Mouse (Mus musculus) forebrain, postnatal 0 days (tissue): ENCODE data around the gene Cyth2. TPM values are rescaled to one million over a fixed set of nuclear protein-coding genes. Genes with fewer than 3 reads are reported as not detected.

Experiments
- ATAC-seq: fragments of 200-750 bp; cut with Nextera tagmentation; 2 replicates; pipeline ENCODE4 v1.8.0; 2017; ENCODE audit warnings: mild to moderate bottlenecking, moderate library complexity
- DNase-seq: peaks from one replicate; pipeline ENCODE4 v3.0.0-alpha.2; 2015
- H3K27ac ChIP-seq: fragments of 300-500 bp; sonication (generic); 2 replicates; pipeline ENCODE4 v1.5.1; 2014; ENCODE audit warnings: low read depth, mild to moderate bottlenecking, antibody characterized with exemption, low read length, moderate library complexity, mixed read lengths
- H3K27me3 ChIP-seq: fragments of 300-500 bp; sonication (generic); 2 replicates; pipeline ENCODE4 v1.6.1; 2014; ENCODE audit warnings: mild to moderate bottlenecking, low read length, mixed read lengths; ENCODE audit not compliant: insufficient read depth
- H3K36me3 ChIP-seq: fragments of 300-500 bp; sonication (generic); 2 replicates; pipeline ENCODE4 v1.6.1; 2014; ENCODE audit warnings: mild to moderate bottlenecking, moderate library complexity; ENCODE audit not compliant: insufficient read depth
- H3K4me1 ChIP-seq: fragments of 300-500 bp; sonication (generic); 2 replicates; pipeline ENCODE4 v1.6.1; 2014; ENCODE audit warnings: antibody characterized with exemption; ENCODE audit not compliant: insufficient read depth
- H3K4me2 ChIP-seq: fragments of 300-500 bp; sonication (generic); 2 replicates; pipeline ENCODE4 v1.6.1; 2014; ENCODE audit warnings: low read depth, mild to moderate bottlenecking, moderate library complexity
- H3K4me3 ChIP-seq: fragments of 300-500 bp; sonication (generic); 2 replicates; pipeline ENCODE4 v1.5.1; 2014; ENCODE audit warnings: low read depth, low read length, mixed read lengths
- H3K9ac ChIP-seq: fragments of 300-500 bp; sonication (generic); 2 replicates; pipeline ENCODE4 v1.6.1; 2014; ENCODE audit warnings: mild to moderate bottlenecking
- H3K9me3 ChIP-seq: fragments of 300-500 bp; sonication (generic); 2 replicates; pipeline ENCODE4 v1.6.1; 2016; ENCODE audit warnings: low read length
- CTCF ChIP-seq: sonication (generic); IDR thresholded peaks from 2 replicates; pipeline ENCODE4 v1.5.1; 2016; ENCODE audit warnings: antibody characterized with exemption, control low read depth, low read depth
- WGBS: fragments of 180-500 bp; shearing (Covaris S2); extraction: QIAGEN DNeasy Blood & Tissue Kit; methylation state at CpG from one replicate; pipeline ENCODE4 v1.1.7; 2014; 5-methylcytosine and 5-hydroxymethylcytosine counted together
- polyA plus RNA-seq: library from polyadenylated mRNA; unstranded; fragments of >200 nt; fragmentation: Nextera tagmentation; extraction: Ambion mirVana; gene quantifications from 2 replicates; pipeline ENCODE4 v1.2.1, GENCODE M21; 2015
- total RNA-seq: library from RNA; depleted of rRNA; stranded (reverse); fragments of >200 nt; gene quantifications from 2 replicates; pipeline ENCODE4 v1.2.3, GENCODE M21; 2014

Cyth2 gene
- total and polyA plus RNA-seq, 2 experiments from 2014 or later: 253 to 282 TPM

- no peak for TF ChIP-seq CTCF
- Histone ChIP-seq H3K9me3 (no peaks in the 10 kb centered on the region), H3K4me3 (peak overlapping the region; percentile 93), H3K4me1 (peaks cover 12% of the 10 kb centered on the region), H3K9ac (peak overlapping the region; percentile 93), H3K27me3 (no peaks in the 10 kb centered on the region), H3K27ac (peak overlapping the region; percentile 98), H3K4me2 (peak overlapping the region; percentile 83), H3K36me3 (peaks cover 41% of the 10 kb centered on the region)
- ATAC-seq: peak; percentile 18
- WGBS: under 1% methylated on average over 14 of the region's 14 CpGs
- peak; percentile 78 for DNase-seq
These were observed 28.2 kb downstream of the Cyth2 start for GRCm38 (mm10) chr7:45786136-45786578.

GRCm38 (mm10) chr7:45785388-45786135 lies 28.8 kb downstream of the Cyth2 start:
- ATAC-seq (peak; percentile 25), DNase-seq (peak; percentile 71)
- peak overlapping the region; percentile 83 for H3K4me2 ChIP-seq
- under 1% methylated on average over 39 of the region's 42 CpGs for WGBS
- H3K4me1 ChIP-seq: peaks cover 12% of the 10 kb centered on the region
- peak; percentile 21; the same call in 1 of the 2 replicates for TF ChIP-seq CTCF
- peak overlapping the region; percentile 93 for H3K9ac ChIP-seq
- peaks cover 35% of the 10 kb centered on the region for H3K36me3 ChIP-seq
- peak overlapping the region; percentile 98 for H3K27ac ChIP-seq
- H3K4me3 ChIP-seq: peak overlapping the region; percentile 93
- no peaks in the 10 kb centered on the region for H3K27me3 ChIP-seq
- H3K9me3 ChIP-seq: no peaks in the 10 kb centered on the region

DNA sequence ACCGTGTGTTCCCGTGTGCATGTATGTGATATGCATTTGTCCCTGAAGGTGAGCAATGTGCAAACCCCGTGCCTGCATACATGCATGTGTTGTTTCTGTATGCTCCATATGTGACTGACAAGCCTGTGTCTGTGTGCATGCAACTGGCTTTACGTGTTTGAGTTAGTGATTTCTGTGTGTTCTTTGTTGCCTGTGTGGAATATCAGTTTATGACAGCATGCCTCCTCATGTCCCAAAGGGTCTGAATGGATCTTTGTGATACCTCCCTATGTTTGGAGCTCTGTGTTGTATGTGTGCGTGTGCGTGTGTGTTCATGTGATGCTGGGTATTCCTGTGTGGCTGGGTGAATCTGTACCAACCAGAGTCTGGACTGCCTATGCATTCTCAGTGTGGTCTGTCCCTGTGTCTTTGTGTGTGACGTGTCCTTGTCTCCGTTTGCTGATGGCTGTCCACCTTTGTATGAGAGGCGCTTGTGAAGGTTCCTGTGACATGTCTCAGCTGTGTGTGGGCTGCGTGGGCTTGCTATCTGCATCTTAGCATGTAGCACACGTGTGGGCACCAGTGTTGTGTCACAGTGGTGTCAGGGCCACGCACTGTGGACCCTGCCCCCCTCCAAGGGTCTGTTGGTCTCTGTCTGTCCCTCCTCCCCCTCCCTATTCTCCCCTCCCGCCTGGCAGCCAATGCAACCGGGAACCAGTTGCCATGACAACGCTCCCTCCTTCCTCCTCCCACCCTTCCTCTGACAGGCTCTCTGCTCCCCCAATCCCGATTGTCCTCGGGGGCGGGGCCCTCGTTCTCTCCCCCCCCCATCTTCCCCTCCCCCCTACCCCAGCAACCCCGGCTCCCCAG lies 29.6 kb downstream of the Cyth2 start, which contains the start of gene Sult2b1:
TSS of gene Sult2b1 (minus strand) at position 146 of the 849 bp plus-strand sequence.
- H3K27me3 ChIP-seq: no peaks in the 10 kb centered on the region
- 12% methylated on average over 20 of the region's 20 CpGs for WGBS
- DNase-seq (peak; percentile 98), ATAC-seq (peak; percentile 78)
- peak within 1 kb of the TSS; percentile 83 for H3K4me2 ChIP-seq
- H3K4me1 ChIP-seq: peaks cover 12% of the 10 kb centered on the region
- no peaks in the 10 kb centered on the region for H3K9me3 ChIP-seq
- H3K36me3 ChIP-seq: peaks cover 27% of the 10 kb centered on the region
- no peak for TF ChIP-seq CTCF
- H3K9ac ChIP-seq: peak within 1 kb of the TSS; percentile 93
- peak within 1 kb of the TSS; percentile 98 for H3K27ac ChIP-seq
- H3K4me3 ChIP-seq: peak within 1 kb of the TSS; percentile 93

GRCm38 (mm10) chr7:45783511-45784091 lies 30.8 kb downstream of the Cyth2 start, which contains the start of gene Lmtk3:
Lmtk3 (plus strand) TSS chr7:45783738.
- DNase-seq: peak; percentile 88
- Histone ChIP-seq H3K4me1 (peaks cover 12% of the 10 kb centered on the region), H3K9me3 (no peaks in the 10 kb centered on the region), H3K4me3 (peak within 1 kb of the TSS; percentile 93), H3K4me2 (peak within 1 kb of the TSS; percentile 83), H3K27me3 (no peaks in the 10 kb centered on the region), H3K36me3 (peaks cover 16% of the 10 kb centered on the region), H3K27ac (peak within 1 kb of the TSS; percentile 98), H3K9ac (peak within 1 kb of the TSS; percentile 93)
- under 1% methylated on average over 38 of the region's 38 CpGs for WGBS
- ATAC-seq: peak; percentile 50
- TF ChIP-seq CTCF: peak; percentile 37

GRCm38 (mm10) chr7:45782271-45782670 lies 32.1 kb downstream of the Cyth2 start:
- no peak overlapping the region for H3K4me2 ChIP-seq
- H3K27ac ChIP-seq: no peak overlapping the region
- peaks cover 12% of the 10 kb centered on the region for H3K4me1 ChIP-seq
- DNase-seq: no peak
- TF ChIP-seq CTCF: no peak
- H3K9ac ChIP-seq: no peak overlapping the region
- ATAC-seq: no peak
- H3K36me3 ChIP-seq: peaks cover 2% of the 10 kb centered on the region; the same call in 1 of the 2 replicates
- no peak overlapping the region for H3K4me3 ChIP-seq
- 75% methylated on average over 4 of the region's 4 CpGs for WGBS
- no peaks in the 10 kb centered on the region for H3K27me3 ChIP-seq
- H3K9me3 ChIP-seq: no peaks in the 10 kb centered on the region

DNA sequence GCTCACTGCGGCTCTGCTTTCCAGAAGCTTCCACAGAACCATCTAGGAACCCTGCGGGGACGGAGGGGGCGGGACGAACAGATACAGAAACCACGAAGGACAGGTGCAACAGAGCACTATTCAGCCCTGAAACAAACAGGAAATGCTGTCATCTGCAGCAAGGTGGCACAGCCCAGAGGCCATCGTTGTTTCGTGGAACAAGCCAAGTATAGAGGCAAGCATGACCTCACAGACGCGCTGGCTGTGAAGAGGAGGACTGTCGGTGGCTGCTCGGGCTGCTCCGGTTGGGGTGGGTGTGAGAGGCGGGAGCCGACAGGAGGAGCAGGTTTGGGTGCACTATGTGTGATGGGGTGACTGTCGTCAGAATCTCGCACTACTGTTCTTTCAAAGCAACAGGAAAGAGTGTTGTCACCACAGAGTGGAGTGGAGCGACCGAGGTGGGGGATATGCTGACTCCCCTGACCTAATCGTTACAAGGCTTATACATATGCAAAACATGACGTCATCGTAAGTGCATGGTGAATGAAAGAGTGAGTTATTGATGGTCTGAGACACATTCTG lies 35.2 kb downstream of the Cyth2 start:
- Histone ChIP-seq H3K4me3 (no peak overlapping the region), H3K27ac (no peak overlapping the region), H3K4me2 (peak overlapping the region; percentile 13), H3K27me3 (no peaks in the 10 kb centered on the region), H3K4me1 (peaks cover 6% of the 10 kb centered on the region; the same call in 1 of the 2 replicates), H3K9me3 (no peaks in the 10 kb centered on the region), H3K36me3 (no peaks in the 10 kb centered on the region), H3K9ac (no peak overlapping the region)
- peak; percentile 5; the same call in 1 of the 2 replicates for ATAC-seq
- TF ChIP-seq CTCF: no peak
- DNase-seq: no peak
- WGBS: 22% methylated on average over 22 of the region's 22 CpGs
